Mouse (Mus musculus): ENCODE data around the gene Pea15a. TPM values are rescaled to one million over a fixed set of nuclear protein-coding genes. Genes with fewer than 3 reads are reported as not detected.
"Not testable (repeated sequence)": the region's sequence is repeated elsewhere in the genome, so short reads cannot be mapped to it uniquely, and the experiment has no call there.

The Pea15a gene
- 10 to 100 TPM; 19.5 to 35.2 TPM for total RNA-seq (2021)
- long read RNA-seq, experiment 1, transcript Pea15a-201 (4 exons, 2,501 nt), result major isoform, 79 of 94 reads
- long read RNA-seq, experiment 1, partial matches to known transcripts, result 6 of 94 reads
- long read RNA-seq, experiment 1, other reads (novel, unspliced or antisense), result 6 of 94 reads
- long read RNA-seq, experiment 2, transcript Pea15a-201 (4 exons, 2,501 nt), result major isoform, 30 of 38 reads
- long read RNA-seq, experiment 2, partial matches to known transcripts, result 0 of 38 reads
- long read RNA-seq, experiment 2, other reads (novel, unspliced or antisense), result 4 of 38 reads

DNA sequence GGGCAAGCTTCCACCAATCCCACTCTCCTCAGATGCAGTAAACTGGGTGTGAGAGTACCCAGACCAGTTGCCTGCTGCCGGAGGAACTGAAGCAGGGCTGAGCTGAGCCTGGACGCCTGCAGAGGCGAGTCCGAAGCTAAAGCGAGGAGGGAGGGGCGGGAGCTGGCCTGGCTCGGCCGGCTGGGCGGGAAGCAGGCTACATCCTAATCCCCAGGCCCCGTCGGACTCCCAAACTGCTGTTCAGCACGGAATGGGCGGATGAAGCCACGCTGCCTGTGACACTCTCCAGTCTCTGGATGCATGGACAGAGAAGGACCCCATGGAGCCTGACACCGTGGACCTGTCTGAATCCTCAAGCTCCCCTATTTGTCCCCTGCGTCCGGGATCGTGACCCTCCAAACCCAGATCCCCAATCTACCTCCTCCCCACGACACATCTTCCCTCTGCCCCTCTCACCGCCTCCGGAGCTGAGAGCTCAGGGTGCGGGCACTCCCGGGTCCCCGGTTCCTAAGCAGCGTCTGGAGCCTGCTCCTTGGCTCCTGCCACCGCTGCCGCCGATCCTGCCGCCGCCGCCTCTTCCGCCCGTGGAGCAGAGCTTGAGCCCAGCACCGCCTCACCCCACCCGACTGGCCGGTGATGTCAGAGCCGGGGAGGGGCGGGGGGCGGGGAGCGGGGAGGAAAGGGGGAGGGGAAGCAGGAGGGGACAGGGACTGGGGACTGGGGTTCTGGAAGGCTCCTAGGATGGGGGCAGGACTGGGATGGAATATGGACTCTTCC, at the start of gene Pea15a:
TSS of gene Pea15a (minus strand) at position 664 of the 777 bp plus-strand sequence.
- peak within 1 kb of the TSS; percentile 76 for H3K4me3 ChIP-seq
- DNase-seq, result peak; percentile 92
- peak within 1 kb of the TSS; percentile 95 for H3K27ac ChIP-seq
- no peak for TF ChIP-seq CTCF (IDR thresholded peaks at IDR 0.05)
- intact Hi-C loops (cut with DNase I), result loop anchor here (5.0 kb wide), 1 partner anchor 41 kb away; no protein-coding TSS in a partner anchor

DNA sequence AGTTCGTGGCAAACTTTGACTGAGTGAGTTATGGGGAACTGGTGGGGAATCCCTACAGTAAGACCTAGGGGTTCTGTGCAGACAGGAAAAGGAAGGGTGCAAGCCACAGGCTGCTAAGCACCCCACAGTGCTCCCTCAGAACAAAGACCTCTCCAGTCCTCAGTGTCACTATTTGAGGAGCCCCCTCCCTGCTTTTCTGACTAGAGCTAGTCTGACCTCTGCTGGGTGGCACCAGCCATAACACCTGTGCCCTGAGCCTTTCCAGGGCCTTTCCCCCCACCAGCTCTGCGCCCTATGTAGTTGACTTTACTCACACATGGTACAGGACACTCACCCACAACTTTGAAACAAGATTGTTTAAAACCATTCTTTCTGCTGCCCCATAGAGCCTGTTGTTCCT, 41.1 kb upstream of the Pea15a start:
- DNase-seq, result peak; percentile 63
- TF ChIP-seq CTCF (IDR thresholded peaks at IDR 0.05), result peak; percentile 79
- intact Hi-C loops (cut with DNase I), result loop anchor here (5.0 kb wide), 2 partner anchors 40 to 100 kb away; partner anchors contain the start of genes Dcaf8 and Pea15a
- Histone ChIP-seq H3K4me3 (no peak overlapping the region), H3K27ac (no peak overlapping the region)

DNA sequence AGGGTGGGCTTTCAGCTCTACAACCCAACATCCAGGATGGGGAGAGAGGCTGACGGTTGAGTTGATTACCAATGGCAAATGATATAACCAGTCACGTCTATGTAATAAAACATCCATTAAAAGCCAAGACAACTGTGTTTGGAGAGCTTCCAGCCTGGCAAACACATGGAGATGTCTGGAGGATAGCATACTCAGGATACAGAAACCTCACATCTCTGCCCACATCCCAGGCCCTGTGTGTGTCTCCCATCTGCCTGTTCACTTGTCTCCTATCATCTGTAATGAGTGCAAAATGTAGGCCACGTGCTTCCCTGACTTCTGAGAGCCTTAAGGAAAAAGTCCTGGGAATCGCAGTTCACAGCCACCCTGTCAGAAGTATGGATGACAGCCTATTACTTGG, 40.6 kb upstream of the Pea15a start:
- no peak for DNase-seq
- TF ChIP-seq CTCF (IDR thresholded peaks at IDR 0.05), result no peak
- Histone ChIP-seq H3K4me3 (no peak overlapping the region), H3K27ac (no peak overlapping the region)
- intact Hi-C loops (cut with DNase I), result loop anchor here (5.0 kb wide), 2 partner anchors 40 to 100 kb away; partner anchors contain the start of genes Dcaf8 and Pea15a

DNA sequence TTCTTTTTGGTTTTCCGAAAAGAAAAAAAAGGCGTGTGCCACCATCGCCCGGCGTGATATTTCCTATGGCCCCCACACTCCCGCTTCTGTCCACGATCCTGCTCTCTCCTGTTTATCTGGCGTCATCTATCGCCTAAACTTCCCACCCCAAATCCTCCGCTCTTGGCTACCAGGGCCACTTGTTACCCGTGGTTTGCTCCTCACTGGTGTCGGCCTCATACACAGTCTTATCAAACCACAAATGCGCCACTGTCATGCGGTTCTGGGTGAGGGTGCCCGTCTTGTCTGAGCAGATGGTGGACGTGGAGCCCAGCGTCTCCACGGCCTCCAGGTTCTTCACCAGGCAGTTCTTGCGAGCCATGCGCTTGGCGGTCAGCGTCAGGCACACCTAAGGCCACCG, 38.0 kb upstream of the Pea15a start:
- intact Hi-C loops (cut with DNase I), result loop anchor here (5.0 kb wide), 2 partner anchors 37 to 97 kb away; partner anchors contain the start of genes Dcaf8 and Pea15a
- not testable (repeated sequence) for H3K27ac ChIP-seq, DNase-seq, H3K4me3 ChIP-seq

DNA sequence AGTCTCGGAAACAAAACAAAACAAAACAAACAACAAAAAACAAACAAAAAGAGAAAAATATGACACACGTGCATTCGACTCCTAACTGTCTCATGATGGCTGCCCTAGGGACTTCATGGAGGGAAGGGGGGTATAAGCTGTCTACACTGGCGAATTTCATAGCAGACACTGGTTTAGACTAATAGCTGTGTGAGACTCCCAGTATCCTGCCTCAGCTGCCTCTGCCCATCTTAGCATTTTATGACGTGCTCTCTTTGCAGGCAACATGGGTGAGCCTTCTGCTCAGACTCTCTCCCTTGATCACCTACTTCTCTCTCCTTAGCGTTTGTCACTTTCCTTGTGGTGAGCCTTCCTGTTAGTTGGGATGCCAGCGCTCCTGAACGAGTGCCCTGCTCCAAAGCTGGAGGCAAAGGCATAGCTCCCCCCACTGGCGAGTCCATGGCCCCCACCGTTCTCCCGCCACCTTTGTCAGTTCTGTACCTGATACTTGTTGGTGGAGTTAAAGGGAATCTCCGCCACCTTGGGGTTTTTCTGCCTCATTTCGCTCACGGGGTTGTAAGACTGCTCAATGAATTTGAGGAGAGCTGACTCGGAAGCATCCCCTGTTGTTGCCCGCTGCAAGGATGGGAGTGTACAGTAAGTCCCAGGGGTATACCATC, 37.1 kb upstream of the Pea15a start:
- intact Hi-C loops (cut with DNase I), result loop anchor here (1.0 kb wide), 2 partner anchors 26 to 80 kb away; no protein-coding TSS in a partner anchor
- peak; percentile 86 for DNase-seq
- H3K4me3 ChIP-seq, result peak overlapping the region; percentile 63
- peak; percentile 80 for TF ChIP-seq CTCF (IDR thresholded peaks at IDR 0.05)
- peak overlapping the region; percentile 92 for H3K27ac ChIP-seq

DNA sequence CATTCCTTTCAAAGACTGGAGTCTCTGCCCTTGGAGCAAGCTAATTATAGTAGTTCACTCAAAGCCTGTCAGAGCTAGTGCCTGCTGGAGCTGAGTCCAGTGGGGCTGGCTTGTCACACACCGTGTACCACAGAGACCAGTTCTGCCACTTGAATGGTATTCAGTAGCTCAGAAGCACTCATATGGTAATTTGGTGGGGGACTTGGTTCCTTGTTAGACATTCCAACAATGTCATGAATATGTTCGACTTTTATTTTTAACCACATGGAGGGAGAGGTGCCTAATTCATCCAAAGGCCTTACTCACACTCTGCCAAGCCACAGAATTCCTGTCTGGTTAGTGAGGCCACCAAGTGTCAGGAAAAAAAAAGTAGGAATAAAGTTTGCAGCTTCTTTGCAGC, 35.8 kb upstream of the Pea15a start:
- DNase-seq, result peak; percentile 78
- Histone ChIP-seq H3K4me3 (peak overlapping the region; percentile 63), H3K27ac (peak overlapping the region; percentile 92)
- TF ChIP-seq CTCF (IDR thresholded peaks at IDR 0.05), result no peak
- intact Hi-C loops (cut with DNase I), result no loop called here

DNA sequence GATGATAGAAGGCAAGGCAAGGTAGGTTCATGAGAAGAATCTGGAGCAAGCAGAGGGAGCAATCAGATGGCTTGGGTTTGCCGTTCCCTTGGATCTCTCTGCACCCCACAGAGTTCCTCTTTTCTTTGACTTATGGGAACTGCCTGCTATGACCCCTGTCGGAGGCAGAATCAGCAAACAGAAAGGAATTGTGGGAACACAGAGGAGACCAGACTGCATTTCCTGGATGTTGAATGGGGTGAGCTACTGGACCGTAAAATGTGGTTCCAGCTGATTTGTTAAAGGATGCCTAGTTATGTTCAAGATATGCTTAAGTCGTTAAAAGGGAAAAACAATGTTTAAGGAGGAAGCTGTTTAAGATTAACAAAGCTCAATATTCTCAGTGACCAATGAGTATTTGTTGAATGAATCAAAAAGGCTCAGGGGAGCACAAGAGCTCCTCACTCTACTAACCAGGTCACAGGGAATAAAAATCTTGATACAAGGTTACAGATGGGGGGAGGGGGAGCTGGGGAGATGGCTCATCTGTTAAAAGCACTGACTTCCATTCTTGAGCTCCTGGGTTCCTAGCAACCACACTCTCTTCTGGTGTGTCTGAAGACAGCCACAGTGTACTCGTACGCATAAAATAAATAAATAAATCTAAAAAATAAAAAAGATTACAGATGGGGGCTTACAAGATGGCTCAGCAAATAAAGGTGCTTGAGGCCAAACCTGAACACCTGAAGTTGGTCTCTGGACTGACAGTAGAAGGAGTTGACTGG, 34.5 kb upstream of the Pea15a start:
- TF ChIP-seq CTCF (IDR thresholded peaks at IDR 0.05), result no peak
- Histone ChIP-seq H3K4me3 (no peak overlapping the region), H3K27ac (peak overlapping the region; percentile 92)
- DNase-seq, result no peak
- intact Hi-C loops (cut with DNase I), result no loop called here

DNA sequence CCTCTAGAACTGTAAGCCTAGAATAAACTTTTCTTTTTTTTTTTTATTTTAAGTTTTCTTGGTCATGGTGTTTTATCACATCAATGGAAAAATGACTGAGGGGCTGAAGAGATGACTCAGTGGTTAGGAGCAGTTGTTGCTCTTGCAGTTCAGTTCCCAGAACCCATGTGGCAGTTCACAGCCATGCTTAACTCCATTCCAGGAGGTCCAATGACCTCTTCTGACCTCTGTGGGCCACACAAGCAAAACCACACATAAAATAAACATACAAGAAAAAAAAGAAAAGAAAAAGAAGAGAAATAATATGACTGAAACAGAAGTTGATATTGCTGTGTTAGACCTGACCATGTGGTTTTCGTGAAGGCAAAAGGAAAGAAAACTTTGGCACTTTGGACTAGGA, 22.6 kb upstream of the Pea15a start:
- TF ChIP-seq CTCF (IDR thresholded peaks at IDR 0.05), result no peak
- Histone ChIP-seq H3K27ac (no peak overlapping the region), H3K4me3 (no peak overlapping the region)
- no peak for DNase-seq
- intact Hi-C loops (cut with DNase I), result no loop called here

DNA sequence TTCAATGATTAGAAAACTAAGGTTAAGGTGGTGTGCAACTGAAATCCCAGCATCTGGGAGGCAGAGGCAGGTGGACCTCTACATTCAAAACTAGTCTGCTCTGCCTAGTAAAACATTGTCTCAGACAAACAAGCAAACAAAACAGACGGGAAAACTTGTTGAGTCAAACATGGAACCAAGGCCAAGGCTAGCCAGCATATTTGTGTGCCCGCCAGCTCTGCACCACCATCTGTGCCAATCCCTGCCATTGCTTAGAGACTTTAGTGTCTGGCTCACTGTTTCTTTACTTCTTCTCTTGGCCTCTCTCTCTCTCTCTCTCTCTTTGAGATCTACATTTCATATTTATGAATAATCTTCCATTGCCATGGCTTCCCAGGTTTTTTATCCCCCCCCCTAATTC, 21.6 kb upstream of the Pea15a start:
- TF ChIP-seq CTCF (IDR thresholded peaks at IDR 0.05), result no peak
- intact Hi-C loops (cut with DNase I), result no loop called here
- Histone ChIP-seq H3K4me3 (no peak overlapping the region), H3K27ac (peak overlapping the region; percentile 80)
- DNase-seq, result peak; percentile 46

DNA sequence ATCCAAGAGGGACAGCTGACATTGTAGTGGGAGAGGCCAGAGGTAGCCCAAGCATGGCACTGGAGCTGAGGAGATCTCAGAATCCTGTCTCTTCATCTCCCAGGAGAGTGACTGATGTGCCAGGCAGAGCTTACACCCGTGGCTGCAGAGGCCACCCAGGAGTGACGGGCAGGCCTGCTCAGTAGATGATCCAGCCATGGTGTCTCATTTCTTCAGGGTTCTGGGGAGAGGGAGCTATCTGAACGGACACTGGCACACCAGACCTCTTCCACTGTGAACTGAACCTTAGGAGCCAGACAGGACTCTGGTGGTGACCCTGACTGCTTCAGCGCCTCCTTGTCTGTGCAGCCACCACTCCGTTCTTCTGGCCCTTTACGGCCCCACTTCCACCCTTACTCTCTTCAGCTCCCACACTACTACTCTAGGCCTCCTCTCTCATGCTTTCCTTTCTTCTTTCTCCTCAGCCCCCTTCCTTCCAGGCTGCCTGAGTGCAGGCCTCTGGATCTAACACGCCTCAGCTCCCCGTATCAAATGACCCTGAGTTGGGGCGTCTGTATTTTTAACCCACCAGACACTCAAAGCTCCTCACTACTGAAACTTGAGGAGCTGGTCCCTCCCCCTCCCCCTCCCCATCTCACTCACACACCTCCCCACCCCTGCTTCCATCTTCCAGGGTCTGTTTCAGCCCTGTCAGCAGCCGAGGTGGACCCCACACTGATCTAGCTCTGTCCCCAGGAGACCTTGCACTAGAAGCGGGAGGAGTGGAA, 14.9 kb upstream of the Pea15a start:
- H3K4me3 ChIP-seq, result peak overlapping the region; percentile 77
- intact Hi-C loops (cut with DNase I), result loop anchor here (2.0 kb wide), 1 partner anchor 73 kb away; the partner anchor contains the start of gene Dcaf8
- TF ChIP-seq CTCF (IDR thresholded peaks at IDR 0.05), result no peak
- DNase-seq, result peak; percentile 77
- peak overlapping the region; percentile 97 for H3K27ac ChIP-seq

DNA sequence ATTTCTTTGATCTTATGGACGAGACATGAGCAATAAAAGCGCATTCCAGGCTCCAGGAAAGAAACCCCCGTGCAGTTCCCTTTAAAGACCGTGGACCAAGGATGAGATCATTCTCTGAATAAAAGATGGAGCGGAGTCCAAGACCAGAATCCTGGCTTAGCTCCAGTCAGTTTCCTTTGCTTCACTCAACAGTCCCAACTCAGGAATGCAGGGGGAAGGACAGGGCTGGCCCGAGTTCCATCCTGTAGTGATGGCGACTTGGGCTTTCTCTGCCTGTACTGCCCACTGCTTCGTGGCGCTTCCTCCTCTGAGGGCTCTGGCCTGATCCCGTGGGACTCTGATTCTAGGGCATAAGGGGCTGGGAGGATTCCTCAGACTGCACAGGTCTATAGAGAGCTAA, 13.8 kb upstream of the Pea15a start:
- Histone ChIP-seq H3K27ac (peak overlapping the region; percentile 97), H3K4me3 (peak overlapping the region; percentile 77)
- no peak for TF ChIP-seq CTCF (IDR thresholded peaks at IDR 0.05)
- intact Hi-C loops (cut with DNase I), result loop anchor here (2.0 kb wide), 1 partner anchor 72 kb away; the partner anchor contains the start of gene Dcaf8
- peak; percentile 88 for DNase-seq
